Mouse (Mus musculus) adrenal gland, adult (tissue): ENCODE data around the gene Ryr1.

ENCODE experiments used
- DNase-seq, 2 experiments: peaks; one replicate each; pipeline ENCODE4 v3.0.0; 2022 to 2023; ENCODE audit warnings: low spot score in 1 of 2; ENCODE audit not compliant: inconsistent age in 2 of 2

The Ryr1 gene

DNA sequence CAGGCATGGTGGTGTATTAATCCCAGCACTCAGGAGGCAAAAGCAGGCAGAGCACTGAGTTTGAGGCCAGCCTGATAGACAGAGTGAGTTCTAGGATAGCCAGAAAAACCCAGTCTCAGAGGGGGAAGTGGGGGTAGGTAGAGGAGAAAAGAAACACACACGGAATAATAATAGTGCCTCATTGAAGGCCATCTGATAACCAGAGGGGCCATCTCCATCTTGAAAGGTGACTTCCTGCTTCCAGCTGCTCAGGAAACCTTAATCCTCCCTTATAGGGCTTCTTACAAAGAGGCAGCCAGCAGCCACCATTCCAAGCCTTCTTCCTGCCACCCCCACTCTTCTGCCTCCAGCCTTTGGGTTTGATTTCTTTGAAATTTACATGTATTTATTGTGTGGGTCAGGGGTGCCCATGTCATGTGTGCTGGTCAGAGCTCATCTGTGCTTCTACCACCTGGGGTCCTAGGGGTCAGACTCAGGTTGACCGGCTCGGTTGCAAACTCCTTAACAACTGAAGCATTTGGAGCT lies 161.5 kb downstream of the Ryr1 start:
- peak in 1 of 2 experiments; percentile 36 for DNase-seq

DNA sequence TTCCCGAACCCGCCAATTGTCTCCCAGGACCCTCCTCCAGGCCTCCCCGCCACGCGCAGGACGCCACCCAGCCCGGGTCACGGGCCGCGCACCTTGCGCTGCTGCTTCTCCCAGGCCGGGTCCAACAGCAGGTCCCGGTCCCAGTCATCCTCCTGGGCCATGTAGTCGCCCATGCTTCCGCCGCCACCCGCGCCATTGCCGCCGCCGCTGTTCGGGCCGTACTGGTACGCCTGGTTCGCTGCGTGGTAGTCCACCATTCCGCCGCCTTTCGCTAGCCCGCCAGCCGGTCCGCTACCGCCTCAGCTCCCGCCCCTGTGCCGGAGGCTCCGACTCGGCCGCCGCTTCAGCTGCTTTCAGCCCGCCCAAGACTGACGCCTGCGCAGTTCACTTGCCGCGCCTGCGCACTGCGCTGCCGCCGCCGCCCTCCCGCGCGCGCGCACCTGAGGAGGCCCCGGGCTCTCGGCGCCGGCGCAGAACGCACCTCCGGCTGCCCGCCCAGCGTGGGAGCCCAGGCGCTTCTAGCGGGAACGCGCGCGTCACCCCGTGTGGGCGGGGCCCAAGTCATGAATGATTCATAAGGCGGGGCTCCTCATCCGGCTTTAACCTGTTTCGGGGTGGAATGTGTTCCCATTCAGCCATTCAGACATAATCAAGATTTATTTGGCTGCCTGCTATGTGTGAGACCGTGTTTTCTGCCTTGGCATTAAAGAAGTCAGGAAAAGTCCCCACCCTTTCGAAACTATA lies 162.9 kb downstream of the Ryr1 start, which contains the start of gene Actn4:
TSS of gene Actn4 (minus strand) at position 414 of the 744 bp plus-strand sequence.
- DNase-seq = peak; percentile 99

DNA sequence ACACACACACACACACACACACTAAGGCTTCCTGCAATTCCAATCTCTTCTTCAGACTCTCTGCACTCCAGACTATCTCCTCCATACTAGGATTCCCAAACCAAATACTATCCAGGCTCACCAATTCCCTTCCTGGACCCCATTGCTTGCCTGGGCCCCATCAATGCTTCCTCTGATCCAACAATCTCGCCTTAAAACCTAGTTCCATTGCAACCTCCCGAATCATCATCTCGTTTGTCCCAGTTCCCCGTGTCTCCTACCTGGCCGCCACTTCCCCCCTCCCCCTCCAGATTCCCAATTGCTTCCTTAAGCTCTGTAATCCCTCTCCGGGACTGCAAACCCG lies 163.4 kb downstream of the Ryr1 start:
- DNase-seq = no peak

DNA sequence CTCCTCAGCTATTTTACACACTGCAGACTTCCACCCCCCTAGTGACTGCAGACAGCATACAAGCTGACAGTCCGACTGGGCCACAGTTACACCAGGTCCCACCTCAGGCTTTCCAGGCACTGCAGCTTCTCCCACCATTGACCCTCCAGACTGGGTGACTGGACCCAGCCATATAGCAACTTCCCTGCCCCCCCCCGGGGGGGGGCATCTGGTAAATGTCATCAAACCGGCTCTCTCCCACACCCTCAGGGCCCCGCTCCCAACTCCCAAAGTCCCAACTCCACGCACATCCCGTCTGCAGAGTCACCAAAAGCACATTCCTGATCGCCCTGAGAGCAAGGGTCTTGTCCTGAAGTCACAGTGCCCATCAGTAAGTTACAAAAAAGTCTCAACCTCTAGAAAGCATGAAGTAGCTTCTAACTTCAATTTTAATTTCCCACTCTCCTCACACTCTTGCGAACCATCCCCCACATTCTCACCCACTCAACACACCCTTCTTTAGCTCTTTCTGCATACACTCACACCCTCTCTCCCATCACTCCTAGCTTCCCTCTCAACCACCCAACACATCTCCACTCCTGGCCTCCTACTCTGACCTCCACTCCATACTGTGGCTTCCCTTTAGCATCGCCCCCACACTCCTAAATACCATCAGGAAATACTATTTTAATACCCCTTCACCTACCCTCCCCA lies 164.5 kb downstream of the Ryr1 start:
- DNase-seq = peak in 1 of 2 experiments; percentile 68

DNA sequence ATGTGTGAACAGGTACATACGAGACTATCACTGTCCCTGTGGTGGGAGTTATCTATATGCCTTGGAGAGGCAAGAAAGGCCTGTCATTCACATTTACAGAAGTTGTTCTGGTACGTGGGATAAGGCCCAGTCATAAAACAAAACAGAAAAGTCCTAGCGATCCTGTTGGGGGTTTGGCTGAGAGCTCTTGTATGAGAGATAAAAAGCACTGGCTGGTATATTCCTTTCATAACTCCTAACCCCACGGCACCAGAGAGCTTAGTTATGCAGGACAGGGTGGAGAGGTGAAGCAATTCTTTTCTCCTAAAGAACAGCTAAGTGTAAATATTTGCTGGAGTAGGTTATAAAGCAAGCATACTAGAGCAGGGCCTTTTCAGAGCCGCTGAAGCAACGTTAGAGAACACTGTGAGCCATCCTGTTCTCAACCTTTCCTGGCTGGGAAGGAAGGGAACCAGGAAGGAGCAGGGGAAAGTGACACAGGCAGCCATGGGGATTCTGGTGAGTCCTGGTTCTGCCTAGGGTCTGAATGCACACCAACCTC lies 165.4 kb downstream of the Ryr1 start:
- DNase-seq = peak in 1 of 2 experiments; percentile 69

DNA sequence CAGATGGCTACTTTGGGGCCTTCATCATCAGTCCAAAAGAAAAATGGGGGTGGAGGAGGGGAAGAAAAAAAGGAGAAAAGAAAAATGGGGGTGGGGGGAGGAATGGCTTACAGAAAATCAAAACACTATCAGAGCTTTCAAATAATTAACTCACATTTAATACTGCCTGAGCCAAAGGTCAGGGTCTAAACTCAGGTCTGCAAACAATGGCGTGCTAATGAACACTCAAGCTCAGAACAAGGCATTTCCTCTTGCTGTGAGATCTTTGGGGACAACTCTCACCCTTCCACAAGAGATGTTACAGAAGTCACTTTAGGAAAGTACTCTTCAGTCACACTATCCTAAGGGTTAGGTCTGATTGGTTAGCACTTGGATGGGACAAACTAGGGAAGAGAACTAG lies 166.2 kb downstream of the Ryr1 start:
- no peak for DNase-seq

DNA sequence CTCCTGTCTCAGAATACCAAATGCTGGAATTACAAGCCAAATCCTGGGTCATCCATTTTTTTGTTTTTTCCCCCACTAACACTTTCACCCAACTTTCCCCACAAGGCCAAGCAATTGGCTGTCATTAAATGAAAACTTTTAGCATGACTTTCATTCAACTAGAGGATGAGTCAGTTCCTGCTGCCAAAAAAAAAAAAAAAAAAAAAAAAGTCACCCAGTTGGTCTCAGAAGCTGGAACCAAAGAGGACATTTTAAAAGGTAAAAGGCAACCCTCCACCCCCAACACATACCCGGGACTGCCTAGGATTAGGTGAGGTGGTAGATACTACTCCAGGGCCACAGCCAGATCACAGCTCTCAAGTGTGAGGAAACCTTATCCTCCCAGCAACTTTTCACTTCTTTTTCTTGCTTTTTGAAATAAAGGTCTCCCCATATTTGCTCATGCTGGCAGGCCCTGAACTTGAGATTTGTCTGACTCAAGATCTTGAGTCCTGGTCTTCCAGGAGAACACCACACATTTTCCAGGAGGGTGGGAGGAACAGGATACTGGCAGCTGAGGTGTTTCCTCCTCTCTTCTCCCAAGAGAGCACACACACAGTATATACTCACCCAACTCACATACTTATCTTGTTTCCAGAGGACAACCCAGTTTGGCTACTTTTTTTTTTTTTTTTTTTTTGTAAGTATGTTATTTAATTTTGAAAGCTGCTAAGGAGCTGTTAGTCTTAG lies 166.8 kb downstream of the Ryr1 start:
- DNase-seq = peak in 1 of 2 experiments; percentile 71

DNA sequence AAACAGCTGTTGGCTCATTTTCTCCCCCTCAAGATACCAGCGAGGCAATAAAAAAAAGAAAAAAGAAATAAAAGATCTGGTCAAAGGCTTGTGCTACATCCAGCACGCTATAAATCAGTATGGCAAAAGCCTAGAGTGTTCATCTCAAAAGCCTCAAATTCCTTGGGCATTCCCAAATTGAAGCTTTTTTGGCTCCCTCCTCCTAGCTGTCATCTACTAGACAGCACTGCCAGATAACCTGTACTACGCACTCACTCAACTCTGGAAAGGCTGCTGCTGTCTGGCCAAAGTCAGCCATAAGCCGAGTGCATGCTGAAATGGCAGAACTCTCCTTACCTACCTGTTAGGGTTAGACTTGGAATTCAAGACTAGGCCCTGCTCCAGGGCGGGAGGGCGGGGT lies 167.7 kb downstream of the Ryr1 start:
- no peak for DNase-seq

DNA sequence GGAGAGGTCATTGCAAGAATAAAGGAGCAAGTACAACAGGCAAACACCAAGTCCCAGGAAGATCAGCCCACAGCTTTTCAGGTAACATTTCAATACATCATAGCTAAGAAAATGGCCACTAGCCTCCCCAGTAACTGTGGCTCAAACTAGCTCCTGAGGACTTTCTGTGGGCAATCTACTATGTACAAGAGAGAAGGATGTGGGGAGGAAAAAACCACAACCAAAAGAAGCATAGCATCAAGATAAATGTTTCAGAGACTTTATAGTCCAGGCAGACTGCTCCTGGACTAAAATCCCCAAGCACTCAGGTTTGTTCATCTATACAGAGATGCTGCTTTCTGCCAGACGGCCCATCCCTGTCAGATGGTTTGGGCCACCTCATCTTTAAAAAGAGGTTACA lies 168.7 kb downstream of the Ryr1 start:
- DNase-seq = no peak

DNA sequence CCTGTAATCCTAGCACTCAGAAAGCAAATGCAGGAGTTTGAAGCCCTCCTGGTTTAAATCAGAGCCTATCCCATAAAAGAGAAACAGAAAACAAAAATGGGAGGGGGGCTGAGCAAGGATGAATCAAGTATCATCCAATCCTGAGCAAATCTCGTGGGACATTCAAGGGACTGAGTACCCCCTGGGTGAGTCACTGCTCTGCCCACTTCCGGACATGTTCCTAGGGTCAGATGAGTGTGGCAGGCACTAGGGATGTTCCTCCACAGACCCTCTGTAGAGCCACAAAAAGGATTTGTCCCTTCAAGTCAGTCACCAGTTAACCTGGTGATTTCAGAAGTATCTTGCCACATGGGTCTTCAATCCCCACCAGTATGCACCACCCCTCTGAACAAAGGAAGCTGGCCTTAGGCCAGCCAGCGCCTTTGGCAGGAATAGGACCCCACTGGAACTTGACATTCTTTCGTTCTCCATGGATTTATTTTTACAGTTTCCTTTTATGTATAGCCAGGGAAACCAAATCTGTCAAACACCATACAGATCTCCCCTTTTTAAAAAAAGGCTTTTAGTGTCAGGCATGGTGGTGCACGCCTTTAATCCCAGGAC lies 169.6 kb downstream of the Ryr1 start:
- no peak for DNase-seq

DNA sequence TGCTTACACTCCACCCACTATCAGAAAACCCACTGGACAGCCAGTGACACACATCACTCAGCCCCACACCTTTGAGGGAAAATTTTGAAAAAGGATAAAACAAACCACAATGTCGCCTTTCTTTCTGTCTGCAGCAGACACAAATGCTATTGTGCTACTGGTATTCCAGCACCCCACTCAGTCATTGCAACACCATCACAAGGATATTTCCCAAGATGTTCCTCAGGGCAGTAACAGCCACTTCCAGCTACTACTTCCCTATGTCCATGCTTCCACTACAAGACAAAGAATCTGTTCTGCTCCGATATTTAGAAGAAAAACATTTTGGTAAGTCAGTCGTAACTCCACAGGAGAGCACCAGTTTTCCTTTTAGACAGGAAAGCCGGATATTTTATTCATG lies 170.2 kb downstream of the Ryr1 start:
- peak in 1 of 2 experiments; percentile 37 for DNase-seq

DNA sequence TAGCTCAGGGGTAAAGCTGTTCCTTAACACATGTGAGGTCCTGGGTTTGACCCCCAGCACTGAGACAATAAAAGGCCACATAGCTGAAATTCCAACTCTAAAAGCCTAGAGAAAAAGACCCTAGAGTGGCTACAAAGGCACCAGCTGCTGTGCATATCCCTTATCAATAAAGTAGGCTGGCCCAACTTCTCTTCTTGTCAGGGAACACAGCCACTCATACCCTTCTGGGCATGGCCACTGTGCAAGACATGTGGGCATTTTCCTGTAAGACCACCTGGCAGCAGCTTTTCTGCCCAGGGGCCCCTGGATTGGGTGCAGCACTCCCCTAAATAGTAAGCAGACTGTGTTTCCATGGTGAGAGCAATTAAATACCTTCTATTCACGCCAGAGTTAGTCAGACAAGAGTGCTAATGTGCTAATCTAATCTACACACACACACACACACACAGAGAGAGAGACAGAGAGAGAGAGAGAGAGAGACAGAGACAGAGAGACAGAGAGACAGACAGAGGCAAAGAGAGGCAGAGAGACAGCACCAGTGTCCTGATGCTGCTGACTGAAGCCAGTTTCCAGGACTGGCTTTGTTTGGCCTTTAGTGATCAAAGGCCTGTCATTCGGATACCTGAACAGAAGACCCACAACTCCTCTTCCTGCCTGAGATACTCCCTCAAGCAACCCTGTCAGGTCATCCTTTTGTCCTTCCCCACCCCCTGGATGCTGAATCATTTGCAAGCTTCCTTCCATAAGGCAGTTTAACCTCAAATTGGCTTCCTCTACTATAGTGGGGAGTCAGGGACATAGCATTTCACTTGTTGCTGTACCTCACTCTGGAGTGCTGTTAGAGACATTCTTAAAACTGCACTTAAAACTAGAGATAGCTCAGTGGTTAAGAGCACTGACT lies 171.3 kb downstream of the Ryr1 start:
- DNase-seq = peak in 1 of 2 experiments; percentile 69
